10 mouse cellular contexts compared by ENCODE assay signal in the genomic region with DNA sequence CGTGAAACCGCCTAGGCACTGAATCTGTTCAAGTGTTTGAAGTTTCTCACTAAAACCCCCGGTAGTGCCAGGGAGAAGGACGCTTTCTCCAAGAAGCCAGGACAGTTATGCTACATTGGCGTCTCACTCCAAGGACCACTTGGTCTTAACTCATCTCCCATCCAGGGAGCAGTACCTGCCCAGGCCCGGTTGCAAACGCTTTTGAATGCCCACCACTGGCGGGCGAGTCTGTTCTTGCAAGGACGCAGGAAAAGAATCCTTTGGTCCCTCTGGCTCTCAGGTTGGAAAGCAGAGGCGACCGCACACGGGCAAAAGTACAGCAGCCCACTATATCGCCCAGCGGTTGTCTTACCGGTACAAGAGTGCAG. TPM values are rescaled to one million over a fixed set of nuclear protein-coding genes. Genes with fewer than 3 reads are reported as not detected.
A peak's percentile ranks its signal among the peaks of the same experiment; 100 is the strongest.
DNase-seq lines count a peak whose midpoint lies in the region; ATAC-seq and TF ChIP-seq lines count a peak whose summit lies in the region.
"Had no signal": no experiment of that assay in that cellular context is flagged by ENCODE, and none has a peak within 500 bp of the region (broad histone marks: within the 10 kb centered on the region; RNA-seq: fewer than 3 reads in every experiment).

No protein-coding gene starts in this region.

- no peak for TF ChIP-seq POLR2A in ES-Bruce4 (IDR thresholded peaks at IDR 0.05; ENCODE audit: insufficient read depth, low read length)

- peaks cover 83% of the 10 kb centered on the region for H3K27me3 ChIP-seq in heart, embryonic 14.5 days (ENCODE audit: control insufficient read depth, insufficient read depth, low read length)
- H3K27me3 ChIP-seq in ES-Bruce4 (ENCODE audit: control insufficient read depth, insufficient read depth, low read length, poor library complexity, severe bottlenecking) = peaks cover 25% of the 10 kb centered on the region
- H3K27me3 ChIP-seq in hindbrain, embryonic 10.5 days (ENCODE audit: insufficient read depth, poor library complexity, severe bottlenecking) = peaks cover 97% of the 10 kb centered on the region
- H3K27me3 ChIP-seq in midbrain, embryonic 11.5 days (ENCODE audit: control insufficient read depth, insufficient read depth, low read length) = peaks cover 72% of the 10 kb centered on the region
- H3K27me3 ChIP-seq: CH12.LX had no signal

- ATAC-seq in heart, embryonic 14.5 days (ENCODE audit: insufficient number of reproducible peaks, insufficient read depth, low FRiP score, low read depth) = no peak
- no peak for ATAC-seq in midbrain, embryonic 11.5 days (ENCODE audit: low FRiP score)

- H3K27ac ChIP-seq in heart, embryonic 14.5 days (replicated peaks in 1 of 2; ENCODE audit: control insufficient read depth in 1 of 2, insufficient read depth in 1 of 2, low read depth in 2 of 2, low read length in 2 of 2) = no peak overlapping the region
- no peak overlapping the region for H3K27ac ChIP-seq in ES-Bruce4 (ENCODE audit: insufficient read depth, low read length)
- no peak overlapping the region for H3K27ac ChIP-seq in hindbrain, embryonic 10.5 days
- no peak overlapping the region for H3K27ac ChIP-seq in midbrain, embryonic 11.5 days (ENCODE audit: low read depth, low read length)
- H3K27ac ChIP-seq: liver, embryonic 15.5 days had no signal

- intact Hi-C loops in heart, postnatal 36 days (cut with DNase I) = loop anchor here (2.0 to 10.0 kb wide), 2 partner anchors 54 to 208 kb away; no protein-coding TSS in a partner anchor

- no peaks in the 10 kb centered on the region for H3K36me3 ChIP-seq in heart, embryonic 14.5 days (ENCODE audit: control insufficient read depth, insufficient read depth, low read length)
- no peaks in the 10 kb centered on the region for H3K36me3 ChIP-seq in ES-Bruce4 (ENCODE audit: control insufficient read depth, insufficient read depth, low read length, poor library complexity, severe bottlenecking)
- H3K36me3 ChIP-seq in hindbrain, embryonic 10.5 days = no peaks in the 10 kb centered on the region
- no peaks in the 10 kb centered on the region for H3K36me3 ChIP-seq in midbrain, embryonic 11.5 days (ENCODE audit: control insufficient read depth, insufficient read depth, low read length)
- H3K36me3 ChIP-seq: liver, embryonic 15.5 days had no signal

- no peak overlapping the region for H3K9ac ChIP-seq in heart, embryonic 14.5 days (ENCODE audit: low read length)
- H3K9ac ChIP-seq in ES-Bruce4 (ENCODE audit: low read depth, poor library complexity, severe bottlenecking) = peak overlapping the region; percentile 19
- no peak overlapping the region for H3K9ac ChIP-seq in midbrain, embryonic 11.5 days (ENCODE audit: low read length)
- H3K9ac ChIP-seq: liver, embryonic 15.5 days had no signal

- H3K4me2 ChIP-seq in heart, embryonic 14.5 days (ENCODE audit: low read length) = peak overlapping the region; percentile 99
- H3K4me2 ChIP-seq in midbrain, embryonic 11.5 days = peak overlapping the region; percentile 97

- no peak for TF ChIP-seq EP300 in ES-Bruce4 (IDR thresholded peaks at IDR 0.05; ENCODE audit: insufficient read depth, low read depth, low read length)

- no peak for TF ChIP-seq CTCF in ES-Bruce4 (IDR thresholded peaks at IDR 0.05; ENCODE audit: low read depth, low read length)

- H3K4me3 ChIP-seq in heart, embryonic 14.5 days (ENCODE audit: control insufficient read depth in 1 of 2, insufficient read depth in 1 of 2, low read depth in 1 of 2, low read length in 2 of 2) = peak overlapping the region; percentile 41 to 58
- peak overlapping the region; percentile 68 for H3K4me3 ChIP-seq in ES-Bruce4 (ENCODE audit: low read depth, low read length)
- H3K4me3 ChIP-seq in hindbrain, embryonic 10.5 days = peak overlapping the region; percentile 64
- peak overlapping the region; percentile 51 for H3K4me3 ChIP-seq in midbrain, embryonic 11.5 days (ENCODE audit: low read depth, low read length)

- 4% methylated on average over 16 of the region's 16 CpGs for WGBS in heart, embryonic 14.5 days
- under 1% methylated on average over 16 of the region's 16 CpGs for WGBS in hindbrain, embryonic 10.5 days
- under 1% methylated on average over 16 of the region's 16 CpGs for WGBS in midbrain, embryonic 11.5 days

- DNase-seq in heart, postnatal 36 days = no peak
- no peak for DNase-seq in hindbrain, embryonic 10.5 days (ENCODE audit: low spot score)
- no peak for DNase-seq in midbrain, embryonic 11.5 days (ENCODE audit: low spot score, missing footprints)
- DNase-seq in thymus, adult 18-20 months = no peak
- no peak for DNase-seq in layer of hippocampus, adult 18-20 months (ENCODE audit: low spot score in 2 of 2)
- DNase-seq in left cerebral cortex, adult 8-10 months (ENCODE audit: low spot score in 2 of 2) = no peak

- peaks cover 4 to 26% of the 10 kb centered on the region in 2 experiments; a peak in 3 of 4 replicates for H3K4me1 ChIP-seq in heart, embryonic 14.5 days (ENCODE audit: control insufficient read depth in 2 of 2, insufficient read depth in 2 of 2, low read length in 2 of 2)
- no peaks in the 10 kb centered on the region for H3K4me1 ChIP-seq in ES-Bruce4 (ENCODE audit: control insufficient read depth, insufficient read depth, low read length)
- H3K4me1 ChIP-seq in hindbrain, embryonic 10.5 days (replicated peaks) = peaks cover 34% of the 10 kb centered on the region
- H3K4me1 ChIP-seq in midbrain, embryonic 11.5 days (ENCODE audit: control insufficient read depth, insufficient read depth, low read length) = peaks cover 15% of the 10 kb centered on the region

- H3K9me3 ChIP-seq in heart, embryonic 14.5 days (ENCODE audit: control insufficient read depth, low read length) = no peaks in the 10 kb centered on the region
- H3K9me3 ChIP-seq in ES-Bruce4 (replicated peaks; ENCODE audit: control insufficient read depth, insufficient read depth, low read length, poor library complexity, severe bottlenecking) = no peaks in the 10 kb centered on the region
- no peaks in the 10 kb centered on the region for H3K9me3 ChIP-seq in hindbrain, embryonic 10.5 days
- H3K9me3 ChIP-seq in midbrain, embryonic 11.5 days (ENCODE audit: control insufficient read depth, low read length) = no peaks in the 10 kb centered on the region
- H3K9me3 ChIP-seq: liver, embryonic 15.5 days had no signal

RNA-seq across cellular contexts. Expression of a gene that starts 0.7 kb away (rescaled TPM):
- polyA plus RNA-seq in heart, embryonic 14.5 days (2014; fragmentation: Nextera tagmentation; extraction: Ambion mirVana) = not detected in 2 replicates
- total RNA-seq in heart, postnatal 36 days (2021) = not detected
- polyA plus RNA-seq in ES-Bruce4 (2011; ENCODE audit: insufficient read depth, insufficient read length, low read depth, missing spikeins) = 0.46 TPM in 1 of 2 replicates, not detected in the other
- polyA plus RNA-seq in hindbrain, embryonic 10.5 days (2016; fragmentation: Nextera tagmentation; extraction: Ambion mirVana) = 0.07 and 0.12 TPM in 2 replicates
- polyA plus RNA-seq in midbrain, embryonic 11.5 days (2014; fragmentation: Nextera tagmentation; extraction: Ambion mirVana) = not detected in 2 replicates
- under 1 TPM; 0.71 to 0.84 TPM for total RNA-seq in layer of hippocampus, adult 18-20 months (2021)
- total RNA-seq in left cerebral cortex, adult 8-10 months (2022) = 1 to 10 TPM; 1.5 to 4.9 (median 3.3) TPM
- total RNA-seq: CH12.LX had no signal
- polyA plus RNA-seq: liver, embryonic 15.5 days had no signal
